Mouse (Mus musculus) lung, embryonic 15.5 days (tissue): ENCODE measurements at regions not wholly inside any gene's neighbourhood (a gene's known extent, or its start where the extent isn't known, plus 50 kb on each side); places are given as distances from the start of the nearest gene placed in this dataset.
A peak's percentile ranks its signal among the peaks of the same experiment; 100 is the strongest.
"Not testable (repeated sequence)": the region's sequence is repeated elsewhere in the genome, so short reads cannot be mapped to it uniquely, and the experiment has no call there.

Source experiments
- ATAC-seq: fragments of 200-750 bp; cut with Nextera tagmentation; 2 replicates; pipeline ENCODE4 v1.8.0; 2017; ENCODE audit warnings: moderate number of reproducible peaks, borderline replicate concordance; ENCODE audit not compliant: low FRiP score, low TSS enrichment; ENCODE audit errors: extremely low read depth
- H3K27ac ChIP-seq: fragments of 300-500 bp; sonication (generic); 2 replicates; pipeline ENCODE4 v1.5.1; 2015; ENCODE audit warnings: moderate library complexity, mild to moderate bottlenecking, inconsistent platforms
- H3K27me3 ChIP-seq: fragments of 300-500 bp; sonication (generic); 2 replicates; pipeline ENCODE4 v1.6.1; 2015; ENCODE audit warnings: inconsistent platforms
- H3K36me3 ChIP-seq: fragments of 300-500 bp; sonication (generic); 2 replicates; pipeline ENCODE4 v1.6.1; 2015; ENCODE audit warnings: inconsistent platforms
- H3K4me1 ChIP-seq: fragments of 300-500 bp; sonication (generic); 2 replicates; pipeline ENCODE4 v1.6.1; 2015; ENCODE audit warnings: inconsistent platforms
- H3K4me2 ChIP-seq: fragments of 300-500 bp; sonication (generic); 2 replicates; pipeline ENCODE4 v1.6.1; 2015; ENCODE audit warnings: inconsistent platforms, mild to moderate bottlenecking, moderate library complexity
- H3K4me3 ChIP-seq: fragments of 300-500 bp; sonication (generic); 2 replicates; pipeline ENCODE4 v1.5.1; 2015; ENCODE audit warnings: mild to moderate bottlenecking, inconsistent platforms
- H3K9ac ChIP-seq: fragments of 300-500 bp; sonication (generic); 2 replicates; pipeline ENCODE4 v1.6.1; 2015; ENCODE audit warnings: inconsistent platforms
- H3K9me3 ChIP-seq: fragments of 300-500 bp; sonication (generic); 2 replicates; pipeline ENCODE4 v1.6.1; 2016; ENCODE audit warnings: inconsistent platforms
- WGBS: fragments of 180-500 bp; shearing (Covaris S2); methylation state at CpG from one replicate; pipeline ENCODE4 v1.1.7; 2015; 5-methylcytosine and 5-hydroxymethylcytosine counted together

DNA sequence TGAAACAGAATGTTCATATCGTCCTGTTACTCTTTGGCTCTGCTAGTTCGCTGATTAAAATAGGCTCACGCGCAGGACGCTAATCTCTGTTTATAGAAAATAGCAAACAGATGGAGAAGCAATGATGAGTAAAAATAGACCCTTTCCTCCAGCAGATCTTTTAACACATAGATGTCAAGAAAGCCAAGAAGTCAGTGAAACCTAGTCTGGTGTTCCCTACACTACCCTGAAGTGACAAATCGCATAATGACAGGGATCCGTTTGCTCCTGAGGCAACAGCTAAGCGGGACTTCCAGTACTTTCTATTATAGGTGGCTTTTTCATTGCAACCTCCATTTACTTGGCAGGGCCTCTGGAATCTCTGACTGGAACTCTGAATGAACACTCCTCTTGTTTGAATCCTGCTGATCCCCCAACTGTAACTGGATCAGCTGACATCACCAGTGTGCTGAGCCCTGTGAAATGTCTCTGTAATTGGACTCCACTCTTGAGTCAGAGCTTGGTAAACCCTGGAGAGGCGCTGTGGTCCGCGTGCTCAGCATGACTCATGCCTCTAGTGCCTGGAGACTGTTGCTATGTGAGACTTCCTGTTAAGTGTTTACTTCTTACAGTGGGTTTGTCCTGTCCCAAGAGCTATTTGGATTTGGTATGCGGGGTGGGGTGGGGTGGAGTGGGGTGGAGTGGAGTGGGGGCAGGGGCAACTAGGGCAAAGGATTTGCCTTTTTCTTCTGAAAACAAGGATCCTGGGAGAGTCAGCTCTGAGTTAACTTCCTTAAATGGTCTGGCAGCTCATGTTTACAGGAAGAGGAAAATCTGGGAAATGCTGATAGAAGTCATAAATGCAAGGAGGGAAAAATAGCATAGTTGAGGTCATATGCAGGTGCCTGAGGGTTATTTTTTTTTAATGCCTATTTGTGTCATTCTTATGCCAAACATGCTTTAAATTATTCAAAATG is 162.4 kb upstream of the Akr1e1 start:
- Histone ChIP-seq H3K27ac (peak overlapping the region; percentile 89), H3K36me3 (no peaks in the 10 kb centered on the region), H3K4me3 (peak overlapping the region; percentile 15; the same call in 1 of the 2 replicates), H3K9me3 (no peaks in the 10 kb centered on the region), H3K4me2 (peak overlapping the region; percentile 48), H3K9ac (no peak overlapping the region), H3K4me1 (peaks cover 10% of the 10 kb centered on the region), H3K27me3 (no peaks in the 10 kb centered on the region)
- peak; percentile 100 for ATAC-seq
- WGBS, result 10% methylated on average over 12 of the region's 12 CpGs

DNA sequence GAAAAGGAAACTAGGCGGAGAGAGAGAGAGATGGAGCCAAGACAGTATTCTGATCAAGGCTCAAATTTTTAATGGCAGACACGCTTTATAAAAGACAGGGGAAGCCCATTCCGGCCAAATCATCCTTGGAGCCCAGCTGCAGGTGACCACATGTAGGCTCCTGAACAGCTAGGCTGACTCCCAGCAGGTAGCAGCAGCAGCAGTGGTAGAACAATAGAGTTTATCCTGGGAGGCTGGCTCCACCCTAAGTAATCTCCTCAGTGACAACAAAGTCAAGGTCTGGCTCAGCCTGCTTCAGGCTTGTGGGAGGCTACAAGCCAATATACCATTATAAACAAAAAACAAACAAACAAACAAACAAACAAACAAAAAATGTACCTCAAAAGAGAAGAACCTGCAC is 151.0 kb upstream of the Akr1e1 start:
- Histone ChIP-seq H3K9ac (no peak overlapping the region), H3K9me3 (no peaks in the 10 kb centered on the region), H3K27me3 (no peaks in the 10 kb centered on the region), H3K4me3 (no peak overlapping the region), H3K4me2 (no peak overlapping the region), H3K27ac (no peak overlapping the region), H3K36me3 (no peaks in the 10 kb centered on the region), H3K4me1 (no peaks in the 10 kb centered on the region)
- WGBS, result 54% methylated on average over 3 of the region's 3 CpGs
- no peak for ATAC-seq

DNA sequence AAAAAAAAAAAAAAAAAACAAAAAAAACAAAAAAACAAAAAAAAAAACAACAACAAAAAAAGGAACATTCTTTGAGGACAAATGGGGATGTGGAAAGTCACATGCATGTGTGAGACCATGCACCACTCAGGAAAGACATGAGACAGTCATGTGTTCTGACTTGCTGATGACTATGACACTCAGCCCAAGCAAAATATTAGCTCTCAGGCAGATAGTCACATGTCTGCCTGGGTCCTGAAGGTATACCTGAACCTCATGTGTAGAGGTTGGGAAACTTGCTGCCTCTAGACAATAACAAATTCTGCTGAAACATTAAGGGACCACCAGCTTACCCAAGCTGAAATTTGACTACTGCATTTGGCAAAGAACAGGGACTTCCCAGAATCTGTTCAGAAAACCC is 147.6 kb upstream of the Akr1e1 start:
- no peak for ATAC-seq
- H3K27me3 ChIP-seq, result no peaks in the 10 kb centered on the region
- no peaks in the 10 kb centered on the region for H3K4me1 ChIP-seq
- no peaks in the 10 kb centered on the region for H3K9me3 ChIP-seq
- no peak overlapping the region for H3K4me2 ChIP-seq
- no peak overlapping the region for H3K4me3 ChIP-seq
- no peak overlapping the region for H3K9ac ChIP-seq
- no peak overlapping the region for H3K27ac ChIP-seq
- no peaks in the 10 kb centered on the region for H3K36me3 ChIP-seq

DNA sequence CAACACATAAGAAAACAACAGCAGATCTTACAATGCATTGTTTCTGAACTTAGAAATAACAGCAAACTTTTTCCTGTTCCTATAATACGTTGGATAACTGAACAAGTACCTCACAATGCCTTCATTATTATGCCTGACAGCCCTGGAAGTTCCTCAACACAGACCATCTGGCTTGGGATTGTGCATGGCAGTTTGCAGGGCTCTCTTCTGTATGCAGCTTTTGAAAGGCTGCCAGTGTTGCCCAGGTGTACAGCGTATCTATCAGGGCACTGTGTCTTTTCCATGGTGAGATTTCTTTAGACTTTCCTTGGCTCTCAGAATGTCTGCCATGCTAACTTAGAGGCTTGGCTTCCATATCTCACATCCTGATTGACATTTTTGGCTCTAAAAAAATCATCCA is 134.0 kb upstream of the Akr1e1 start:
- no peak overlapping the region for H3K4me3 ChIP-seq
- no peak overlapping the region for H3K9ac ChIP-seq
- 60% methylated on average over 2 of the region's 2 CpGs for WGBS
- H3K4me1 ChIP-seq, result no peaks in the 10 kb centered on the region
- no peaks in the 10 kb centered on the region for H3K27me3 ChIP-seq
- no peaks in the 10 kb centered on the region for H3K36me3 ChIP-seq
- no peaks in the 10 kb centered on the region for H3K9me3 ChIP-seq
- H3K27ac ChIP-seq, result no peak overlapping the region
- no peak overlapping the region for H3K4me2 ChIP-seq
- no peak for ATAC-seq

DNA sequence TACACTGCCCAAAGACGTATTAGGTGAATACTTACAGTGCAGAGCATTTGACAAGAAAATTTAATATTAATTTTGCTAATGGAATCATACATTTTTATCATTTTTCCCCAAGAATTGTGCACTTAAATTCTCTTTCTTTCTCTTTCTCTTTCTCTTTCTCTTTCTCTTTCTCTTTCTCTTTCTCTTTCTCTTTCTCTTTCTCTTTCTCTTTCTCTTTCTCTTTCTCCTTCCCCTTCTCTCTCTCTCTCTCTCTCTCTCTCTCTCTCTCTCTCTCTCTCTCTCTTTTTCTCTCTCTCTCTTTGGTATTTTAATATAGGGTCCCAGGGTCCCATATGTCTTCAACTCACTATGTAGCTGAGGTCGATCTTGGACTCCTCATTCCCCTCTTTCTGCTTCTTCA is 107.3 kb upstream of the Akr1e1 start:
- not testable (repeated sequence) for H3K36me3 ChIP-seq, H3K9ac ChIP-seq, H3K4me2 ChIP-seq, H3K4me3 ChIP-seq, H3K4me1 ChIP-seq, ATAC-seq, H3K27ac ChIP-seq, H3K9me3 ChIP-seq, H3K27me3 ChIP-seq
- 63% methylated on average over 2 of the region's 2 CpGs for WGBS

DNA sequence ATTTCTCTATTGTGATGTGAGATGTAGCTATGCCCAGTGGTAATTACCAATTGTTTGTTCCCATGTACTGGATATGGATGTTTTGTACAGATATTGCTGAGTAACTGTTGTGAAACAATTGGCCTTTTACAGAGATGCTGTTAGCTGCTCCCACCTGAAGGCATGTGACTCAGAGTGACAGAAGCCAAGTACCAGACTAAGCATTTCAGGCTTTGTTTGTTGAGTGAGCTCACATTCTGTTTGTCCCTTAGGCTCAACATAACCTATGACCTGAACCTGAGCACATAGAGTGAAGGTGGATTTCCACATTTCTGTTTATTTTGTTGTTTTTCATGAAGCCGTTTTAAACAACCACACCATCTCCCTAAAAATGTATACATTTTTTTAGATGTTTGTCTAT is 105.8 kb upstream of the Akr1e1 start:
- no peaks in the 10 kb centered on the region for H3K4me1 ChIP-seq
- no peak overlapping the region for H3K4me2 ChIP-seq
- H3K4me3 ChIP-seq, result no peak overlapping the region
- H3K27ac ChIP-seq, result no peak overlapping the region
- no peaks in the 10 kb centered on the region for H3K36me3 ChIP-seq
- H3K27me3 ChIP-seq, result no peaks in the 10 kb centered on the region
- H3K9me3 ChIP-seq, result no peaks in the 10 kb centered on the region
- 63% methylated on average over 1 of the region's 1 CpGs for WGBS
- no peak overlapping the region for H3K9ac ChIP-seq
- no peak for ATAC-seq

DNA sequence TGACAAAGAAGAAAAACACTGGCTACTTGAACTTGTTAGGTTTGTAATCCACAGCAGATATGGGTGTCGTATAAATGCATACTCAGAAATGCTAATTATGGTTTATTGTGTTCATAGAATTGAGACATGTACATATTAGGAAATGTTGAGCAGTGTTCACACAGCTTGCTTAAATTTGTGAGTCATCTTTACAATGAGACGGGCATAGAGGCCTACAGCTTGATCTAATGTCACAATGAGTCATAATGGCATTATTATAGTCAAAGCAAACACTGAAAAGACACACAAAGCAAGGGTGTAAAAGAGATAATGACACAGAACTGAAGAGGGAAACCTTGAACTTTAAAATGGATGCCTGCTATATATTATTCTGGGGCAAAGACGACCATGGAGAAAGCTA is 103.7 kb upstream of the Akr1e1 start:
- Histone ChIP-seq H3K27ac (no peak overlapping the region), H3K4me3 (no peak overlapping the region), H3K9ac (no peak overlapping the region), H3K36me3 (no peaks in the 10 kb centered on the region), H3K4me2 (no peak overlapping the region), H3K9me3 (no peaks in the 10 kb centered on the region), H3K4me1 (no peaks in the 10 kb centered on the region), H3K27me3 (no peaks in the 10 kb centered on the region)
- no peak for ATAC-seq
- 74% methylated on average over 3 of the region's 3 CpGs for WGBS

DNA sequence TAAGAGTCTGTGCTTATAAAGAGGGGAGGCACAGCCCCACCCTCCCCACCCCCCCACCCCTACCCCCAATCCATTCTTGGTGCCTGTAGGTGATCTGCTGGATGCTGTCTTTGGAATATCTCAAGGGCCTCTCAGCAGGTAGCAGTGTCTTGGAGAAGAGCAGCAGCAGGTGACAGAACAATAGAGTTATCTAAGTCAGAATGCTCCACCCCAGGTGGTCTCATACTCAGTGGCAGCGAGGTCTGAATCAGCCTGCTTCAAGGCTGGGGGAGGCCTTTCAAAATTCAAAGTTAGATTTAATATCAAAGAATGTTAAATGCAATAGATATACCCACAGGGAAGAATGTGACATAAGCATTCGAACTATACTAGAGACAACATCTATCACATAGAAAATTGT is 90.6 kb upstream of the Akr1e1 start:
- H3K4me1 ChIP-seq, H3K4me3 ChIP-seq, H3K9ac ChIP-seq, H3K9me3 ChIP-seq, ATAC-seq, H3K27me3 ChIP-seq, H3K27ac ChIP-seq, H3K4me2 ChIP-seq, H3K36me3 ChIP-seq: not testable (repeated sequence)
- 50% methylated on average over 2 of the region's 2 CpGs for WGBS

DNA sequence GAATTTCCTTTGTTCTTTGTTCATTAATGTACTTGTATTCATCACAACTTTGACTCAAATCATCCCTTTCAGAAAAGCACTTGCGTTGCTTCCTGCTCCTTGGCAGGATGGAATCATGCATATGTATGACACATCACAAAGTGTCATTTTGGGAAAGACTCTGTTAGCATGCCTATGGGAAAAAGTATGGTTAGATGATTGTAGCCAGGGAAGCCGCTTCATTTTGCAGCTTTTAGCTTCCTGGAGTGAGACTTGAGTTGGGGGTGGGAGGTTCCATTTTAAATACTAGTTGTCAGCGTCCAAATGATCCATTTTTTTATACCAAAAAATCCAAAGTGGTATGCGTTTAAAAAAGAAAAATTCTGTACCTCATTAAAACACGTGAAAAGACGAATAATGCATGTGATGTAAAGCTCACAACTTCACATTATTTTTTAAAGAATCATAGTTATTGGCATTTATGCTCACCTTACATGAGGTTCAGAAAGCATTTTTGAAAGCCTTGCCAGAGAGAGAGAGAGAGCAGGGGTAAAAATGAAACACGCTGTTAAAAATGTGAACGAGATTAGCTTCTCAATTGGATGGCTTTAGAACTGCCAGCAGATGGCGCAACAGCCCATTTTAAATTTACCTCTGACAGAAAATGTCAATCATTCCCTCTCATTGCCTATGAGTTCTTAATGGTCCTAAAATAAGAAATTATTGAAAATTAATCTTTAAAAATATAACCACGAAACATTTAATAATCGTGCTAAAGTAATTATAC is 57.6 kb upstream of the Akr1e1 start:
- Histone ChIP-seq H3K9ac (no peak overlapping the region), H3K27ac (no peak overlapping the region), H3K4me1 (no peaks in the 10 kb centered on the region), H3K36me3 (no peaks in the 10 kb centered on the region), H3K4me3 (no peak overlapping the region), H3K4me2 (no peak overlapping the region), H3K27me3 (no peaks in the 10 kb centered on the region), H3K9me3 (no peaks in the 10 kb centered on the region)
- 32% methylated on average over 11 of the region's 11 CpGs for WGBS
- ATAC-seq, result no peak

DNA sequence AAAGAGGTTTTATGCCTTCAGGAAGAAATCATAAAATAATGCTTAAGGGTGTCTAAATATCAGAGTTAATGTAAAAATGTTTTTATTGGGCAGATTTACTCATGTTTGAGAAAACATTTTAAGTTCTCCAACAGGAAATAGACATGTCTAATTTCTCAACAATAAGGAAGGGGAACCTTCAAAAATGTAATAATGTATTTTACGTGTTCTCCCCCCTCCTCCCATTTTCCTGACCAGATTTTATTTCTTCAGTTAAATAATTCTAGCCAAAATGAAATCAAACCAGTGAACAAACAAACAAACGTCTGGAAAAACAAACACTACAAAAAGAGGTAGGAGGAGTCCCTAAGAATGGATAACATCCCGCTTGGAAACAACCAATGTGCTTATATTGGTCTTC is 54.4 kb upstream of the Akr1e1 start:
- Histone ChIP-seq H3K36me3 (no peaks in the 10 kb centered on the region), H3K27me3 (no peaks in the 10 kb centered on the region), H3K4me2 (no peak overlapping the region), H3K9me3 (no peaks in the 10 kb centered on the region), H3K4me3 (no peak overlapping the region), H3K27ac (no peak overlapping the region), H3K9ac (no peak overlapping the region), H3K4me1 (no peaks in the 10 kb centered on the region)
- 40% methylated on average over 3 of the region's 3 CpGs for WGBS
- ATAC-seq, result no peak

DNA sequence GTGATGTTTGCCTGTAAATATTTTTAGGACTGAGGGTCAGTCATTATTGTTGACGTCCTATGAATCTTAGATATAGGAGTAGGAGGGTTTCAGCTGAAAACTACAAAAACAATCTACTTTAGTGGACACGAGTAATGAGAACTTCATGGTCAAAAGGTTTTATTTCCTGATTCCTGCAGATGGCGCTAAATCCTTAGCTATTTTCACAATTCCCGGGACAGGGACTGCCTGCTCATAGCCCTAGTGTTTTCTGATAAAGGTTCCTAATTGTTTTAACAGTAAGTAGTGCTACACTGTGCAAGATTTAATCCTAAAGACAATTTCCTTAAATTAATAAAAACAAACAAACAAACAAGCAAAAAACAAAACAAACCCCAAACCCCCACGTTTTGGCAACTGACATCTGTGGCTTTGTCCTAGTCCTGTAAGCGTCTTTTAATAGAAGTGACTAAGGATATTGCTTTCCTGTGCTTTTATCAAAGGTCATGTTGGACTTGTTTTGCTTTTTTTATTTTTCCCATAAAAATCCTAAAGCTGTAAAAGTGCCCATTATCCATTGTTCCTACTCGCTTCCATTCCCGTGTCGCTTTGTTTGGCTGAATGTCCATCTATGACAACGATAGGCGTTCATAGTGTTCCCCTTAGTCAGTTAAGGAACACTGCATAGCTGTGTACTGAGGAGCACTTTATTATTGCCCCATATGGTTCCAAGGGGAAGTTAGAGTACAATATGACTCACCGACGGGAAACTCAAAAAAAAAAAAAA is 53.5 kb upstream of the Akr1e1 start:
- H3K4me3 ChIP-seq, result no peak overlapping the region
- H3K4me1 ChIP-seq, result no peaks in the 10 kb centered on the region
- peak overlapping the region; percentile 38; the same call in 1 of the 2 replicates for H3K4me2 ChIP-seq
- H3K27ac ChIP-seq, result no peak overlapping the region
- 0 out of 2 replicates have a peak, but pooled peaks have one; percentile 55 for ATAC-seq
- no peaks in the 10 kb centered on the region for H3K36me3 ChIP-seq
- no peak overlapping the region for H3K9ac ChIP-seq
- H3K27me3 ChIP-seq, result no peaks in the 10 kb centered on the region
- H3K9me3 ChIP-seq, result no peaks in the 10 kb centered on the region
- WGBS, result 38% methylated on average over 13 of the region's 13 CpGs
